Mouse (Mus musculus) kidney, adult 2 months (tissue): ENCODE data around the gene Pou6f1.

Source experiments
- CTCF ChIP-seq: fragments of 200-500 bp; conservative IDR thresholded peaks from 2 replicates; pipeline ENCODE4 v1.5.1; 2011; ENCODE audit warnings: low read depth, mild to moderate bottlenecking, control low read depth, low read length, moderate library complexity, mixed read lengths; ENCODE audit not compliant: insufficient read depth, insufficient read length
- POLR2A ChIP-seq: fragments of 200-500 bp; IDR thresholded peaks from one replicate; pipeline ENCODE4 v1.6.1; 2011; ENCODE audit warnings: low read depth, low read length, control low read depth

GRCm38 (mm10) chr15:100598287-100598882 is 1.4 kb downstream of the Pou6f1 start:
- TF ChIP-seq CTCF (no peak), POLR2A (no peak)
